Mouse (Mus musculus) neural tube, embryonic 11.5 days (tissue): ENCODE results near the gene Ptges. TPM values are rescaled to one million over a fixed set of nuclear protein-coding genes. Genes with fewer than 3 reads are reported as not detected.

Source experiments
- ATAC-seq: fragments of 200-750 bp; cut with Nextera tagmentation; 2 replicates; pipeline ENCODE4 v1.8.0; 2017; ENCODE audit warnings: moderate number of reproducible peaks, mild to moderate bottlenecking, moderate TSS enrichment, moderate library complexity; ENCODE audit not compliant: insufficient read depth, low FRiP score, low TSS enrichment
- DNase-seq: peaks from one replicate; pipeline ENCODE4 v3.0.0-alpha.2; 2015; ENCODE audit warnings: low spot score
- H3K27ac ChIP-seq: fragments of 300-500 bp; sonication (generic); 2 replicates; pipeline ENCODE4 v1.5.1; 2014; ENCODE audit warnings: low read depth, mild to moderate bottlenecking, low read length
- H3K27me3 ChIP-seq: fragments of 300-500 bp; sonication (generic); 2 replicates; pipeline ENCODE4 v1.6.1; 2014; ENCODE audit warnings: mild to moderate bottlenecking, low read length, mixed read lengths; ENCODE audit not compliant: control insufficient read depth, insufficient read depth
- H3K36me3 ChIP-seq: fragments of 300-500 bp; sonication (generic); 2 replicates; pipeline ENCODE4 v1.6.1; 2014; ENCODE audit warnings: mild to moderate bottlenecking, low read length, moderate library complexity, mixed read lengths; ENCODE audit not compliant: control insufficient read depth, insufficient read depth
- H3K4me1 ChIP-seq: fragments of 300-500 bp; sonication (generic); 2 replicates; pipeline ENCODE4 v1.6.1; 2014; ENCODE audit warnings: low read length, mixed read lengths; ENCODE audit not compliant: control insufficient read depth, insufficient read depth
- H3K4me2 ChIP-seq: fragments of 300-500 bp; sonication (generic); 2 replicates; pipeline ENCODE4 v1.6.1; 2014; ENCODE audit warnings: low read depth, mild to moderate bottlenecking, moderate library complexity
- H3K4me3 ChIP-seq: fragments of 300-500 bp; sonication (generic); 2 replicates; pipeline ENCODE4 v1.5.1; 2014; ENCODE audit warnings: low read depth, low read length
- H3K9ac ChIP-seq: fragments of 300-500 bp; sonication (generic); 2 replicates; pipeline ENCODE4 v1.6.1; 2014; ENCODE audit warnings: mild to moderate bottlenecking, low read length
- H3K9me3 ChIP-seq: fragments of 300-500 bp; sonication (generic); 2 replicates; pipeline ENCODE4 v1.6.1; 2016; ENCODE audit warnings: low read length; ENCODE audit not compliant: control insufficient read depth
- WGBS: fragments of 180-500 bp; shearing (Covaris S2); extraction: QIAGEN DNeasy Blood & Tissue Kit; methylation state at CpG from one replicate; pipeline ENCODE4 v1.1.7; 2014; 5-methylcytosine and 5-hydroxymethylcytosine counted together
- polyA plus RNA-seq: library from polyadenylated mRNA; unstranded; fragments of >200 nt; fragmentation: Nextera tagmentation; extraction: Ambion mirVana; gene quantifications from 2 replicates; pipeline ENCODE4 v1.2.1, GENCODE M21; 2014

Gene Ptges
- polyA plus RNA-seq, 1 experiment from 2014 or later: 2.6 TPM

DNA sequence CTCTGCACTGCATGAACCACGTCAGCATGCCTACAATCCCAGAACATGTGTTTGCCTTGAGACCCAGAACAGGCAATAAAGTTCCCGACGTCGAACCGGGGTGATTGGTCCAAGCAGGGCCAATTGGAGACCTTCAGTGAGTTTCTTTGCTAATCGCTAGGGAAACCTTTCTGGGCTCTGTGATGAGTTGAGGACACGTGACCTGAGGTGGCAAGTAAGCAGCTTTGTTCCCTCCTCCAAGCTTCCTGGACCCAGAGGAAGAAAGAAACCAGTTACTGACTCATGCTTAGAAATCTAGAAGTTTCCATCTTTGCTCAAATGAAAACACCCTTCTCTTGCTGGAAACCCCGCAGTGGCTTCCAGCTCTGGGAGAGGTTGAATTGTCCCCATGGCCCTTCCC, 16.6 kb downstream of the Ptges start:
- no peak overlapping the region for H3K9ac ChIP-seq
- no peak overlapping the region for H3K27ac ChIP-seq
- H3K4me1 ChIP-seq: no peaks in the 10 kb centered on the region
- no peak for ATAC-seq
- no peaks in the 10 kb centered on the region for H3K27me3 ChIP-seq
- H3K9me3 ChIP-seq: no peaks in the 10 kb centered on the region
- no peak for DNase-seq
- no peaks in the 10 kb centered on the region for H3K36me3 ChIP-seq
- no peak overlapping the region for H3K4me2 ChIP-seq
- no peak overlapping the region for H3K4me3 ChIP-seq
- WGBS: 91% methylated on average over 8 of the region's 8 CpGs

GRCm38 (mm10) chr2:30912291-30912773, 17.3 kb downstream of the Ptges start:
- Histone ChIP-seq H3K36me3 (no peaks in the 10 kb centered on the region), H3K27me3 (no peaks in the 10 kb centered on the region), H3K4me2 (no peak overlapping the region), H3K9me3 (no peaks in the 10 kb centered on the region), H3K4me1 (no peaks in the 10 kb centered on the region), H3K4me3 (no peak overlapping the region), H3K9ac (no peak overlapping the region), H3K27ac (no peak overlapping the region)
- ATAC-seq (no peak), DNase-seq (no peak)
- 61% methylated on average over 4 of the region's 4 CpGs for WGBS

GRCm38 (mm10) chr2:30906641-30907040, 23.0 kb downstream of the Ptges start:
- H3K36me3 ChIP-seq: no peaks in the 10 kb centered on the region
- ATAC-seq (no peak), DNase-seq (no peak)
- no peak overlapping the region for H3K27ac ChIP-seq
- no peak overlapping the region for H3K9ac ChIP-seq
- H3K4me1 ChIP-seq: peaks cover 9% of the 10 kb centered on the region
- H3K4me3 ChIP-seq: no peak overlapping the region
- no peaks in the 10 kb centered on the region for H3K9me3 ChIP-seq
- H3K4me2 ChIP-seq: no peak overlapping the region
- WGBS: 77% methylated on average over 4 of the region's 4 CpGs
- peaks cover 14% of the 10 kb centered on the region for H3K27me3 ChIP-seq

GRCm38 (mm10) chr2:30905906-30906305, 23.8 kb downstream of the Ptges start:
- Histone ChIP-seq H3K9me3 (no peaks in the 10 kb centered on the region), H3K27me3 (peaks cover 14% of the 10 kb centered on the region), H3K27ac (no peak overlapping the region), H3K4me1 (peaks cover 9% of the 10 kb centered on the region), H3K4me3 (no peak overlapping the region), H3K36me3 (no peaks in the 10 kb centered on the region), H3K4me2 (no peak overlapping the region), H3K9ac (no peak overlapping the region)
- 79% methylated on average over 8 of the region's 8 CpGs for WGBS
- no peak for ATAC-seq
- no peak for DNase-seq

GRCm38 (mm10) chr2:30904991-30905390, 24.7 kb downstream of the Ptges start:
- 91% methylated on average over 7 of the region's 7 CpGs for WGBS
- H3K4me3 ChIP-seq: no peak overlapping the region
- peaks cover 9% of the 10 kb centered on the region for H3K4me1 ChIP-seq
- no peaks in the 10 kb centered on the region for H3K36me3 ChIP-seq
- no peak overlapping the region for H3K9ac ChIP-seq
- H3K27me3 ChIP-seq: peaks cover 14% of the 10 kb centered on the region
- ATAC-seq: no peak
- no peak overlapping the region for H3K27ac ChIP-seq
- no peak overlapping the region for H3K4me2 ChIP-seq
- no peak for DNase-seq
- no peaks in the 10 kb centered on the region for H3K9me3 ChIP-seq

DNA sequence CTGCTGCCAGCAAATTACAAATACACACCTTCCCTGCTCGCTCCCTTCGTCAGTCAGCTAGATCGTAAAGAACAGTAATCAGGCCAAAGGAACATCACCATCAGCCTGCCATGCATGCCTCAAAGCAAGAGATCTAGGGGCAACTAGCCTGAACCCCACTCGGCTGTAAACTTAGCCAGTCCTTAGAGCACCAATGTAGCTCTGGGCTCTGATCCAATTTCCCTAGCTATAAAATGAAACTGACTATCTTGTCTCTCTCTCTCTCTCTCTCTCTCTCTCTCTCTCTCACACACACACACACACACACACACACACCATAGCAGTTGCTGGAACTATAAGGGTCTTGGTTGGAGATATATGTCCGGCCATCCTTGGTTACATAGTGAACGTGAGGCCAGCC, 25.4 kb downstream of the Ptges start:
- no peak for ATAC-seq
- WGBS: 77% methylated on average over 6 of the region's 6 CpGs
- Histone ChIP-seq H3K9ac (no peak overlapping the region), H3K4me2 (no peak overlapping the region), H3K9me3 (no peaks in the 10 kb centered on the region), H3K27me3 (peaks cover 14% of the 10 kb centered on the region), H3K27ac (no peak overlapping the region), H3K36me3 (no peaks in the 10 kb centered on the region), H3K4me3 (no peak overlapping the region), H3K4me1 (peaks cover 9% of the 10 kb centered on the region)
- DNase-seq: no peak

- Histone ChIP-seq H3K27me3 (peaks cover 14% of the 10 kb centered on the region), H3K36me3 (no peaks in the 10 kb centered on the region), H3K27ac (no peak overlapping the region), H3K4me1 (peaks cover 9% of the 10 kb centered on the region), H3K9me3 (no peaks in the 10 kb centered on the region), H3K4me3 (peak overlapping the region; percentile 22), H3K4me2 (peak overlapping the region; percentile 55), H3K9ac (peak overlapping the region; percentile 29; the same call in 1 of the 2 replicates)
- DNase-seq: peak; percentile 55
- WGBS: 12% methylated on average over 36 of the region's 37 CpGs
- ATAC-seq: no peak
Measured at GRCm38 (mm10) chr2:30902726-30903722, 26.6 kb downstream of the Ptges start.

DNA sequence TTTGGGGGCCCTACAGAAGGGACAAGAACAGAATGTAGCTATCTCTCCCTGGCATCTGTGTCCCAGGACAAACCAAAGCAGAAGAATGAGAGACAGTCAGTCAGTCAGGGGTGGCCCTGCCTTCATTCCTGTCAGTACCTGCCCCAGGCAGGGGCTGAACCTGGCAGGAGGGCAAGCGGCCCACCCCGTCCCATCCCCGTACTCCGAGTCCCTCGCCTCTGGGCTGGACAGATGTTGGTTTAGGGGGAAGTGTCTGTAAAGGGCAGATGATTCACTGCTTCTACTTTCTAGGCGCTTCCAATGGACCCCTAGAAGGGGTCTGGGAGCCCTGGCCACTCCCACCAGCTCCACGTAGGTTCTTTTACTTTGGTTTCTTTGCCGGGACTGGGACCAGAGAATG, 27.4 kb downstream of the Ptges start:
- WGBS: 27% methylated on average over 8 of the region's 8 CpGs
- ATAC-seq (no peak), DNase-seq (no peak)
- peaks cover 9% of the 10 kb centered on the region for H3K4me1 ChIP-seq
- H3K9ac ChIP-seq: no peak overlapping the region
- peak overlapping the region; percentile 22 for H3K4me3 ChIP-seq
- H3K4me2 ChIP-seq: peak overlapping the region; percentile 55
- peaks cover 14% of the 10 kb centered on the region for H3K27me3 ChIP-seq
- H3K36me3 ChIP-seq: no peaks in the 10 kb centered on the region
- H3K9me3 ChIP-seq: no peaks in the 10 kb centered on the region
- no peak overlapping the region for H3K27ac ChIP-seq
